22 mouse cellular contexts compared by ENCODE assay signal in the genomic region with DNA sequence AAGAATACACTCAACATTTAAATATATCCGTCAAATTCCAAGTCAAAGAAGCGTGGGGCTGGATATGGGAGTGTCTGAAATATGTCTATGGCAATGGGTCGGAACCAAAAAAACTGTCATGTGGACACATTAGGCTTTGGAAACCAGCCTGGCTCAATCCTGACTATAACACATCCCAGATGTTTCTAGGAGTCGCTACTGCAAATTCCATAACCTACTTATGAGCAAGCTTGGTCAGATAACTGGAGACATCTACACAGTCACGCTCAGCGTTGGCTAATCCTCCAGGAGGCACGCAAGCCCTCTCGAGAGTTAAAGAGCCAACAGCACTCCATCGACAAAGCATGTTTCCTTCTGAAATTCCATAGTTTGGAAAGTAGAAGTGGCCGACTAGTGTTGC. TPM values are rescaled to one million over a fixed set of nuclear protein-coding genes. Genes with fewer than 3 reads are reported as not detected.
DNase-seq lines count a peak whose midpoint lies in the region; ATAC-seq and TF ChIP-seq lines count a peak whose summit lies in the region.
"Had no signal": no experiment of that assay in that cellular context is flagged by ENCODE, and none has a peak within 500 bp of the region (broad histone marks: within the 10 kb centered on the region; RNA-seq: fewer than 3 reads in every experiment).

No protein-coding gene starts in this region.

- TF ChIP-seq POLR2A in kidney, adult 2 months (IDR thresholded peaks at IDR 0.05; ENCODE audit: low read depth, low read length): no peak

- H3K36me3 ChIP-seq in embryonic facial prominence, embryonic 11.5 days (replicated peaks; ENCODE audit: control insufficient read depth, insufficient read depth, low read depth, low read length): no peaks in the 10 kb centered on the region
- H3K36me3 ChIP-seq in embryonic facial prominence, embryonic 10.5 days (replicated peaks): peaks cover 72% of the 10 kb centered on the region
- peaks cover 6% of the 10 kb centered on the region; the same call in 1 of the 2 replicates for H3K36me3 ChIP-seq in kidney, adult 2 months (ENCODE audit: control insufficient read depth, insufficient read depth, low read length)

- no peak for TF ChIP-seq CTCF in kidney, adult 2 months (conservative IDR thresholded peaks at IDR 0.05; ENCODE audit: insufficient read depth, insufficient read length, low read depth, low read length)

- no peaks in the 10 kb centered on the region for H3K4me1 ChIP-seq in embryonic facial prominence, embryonic 11.5 days (ENCODE audit: control insufficient read depth, insufficient read depth, low read length)
- no peaks in the 10 kb centered on the region for H3K4me1 ChIP-seq in embryonic facial prominence, embryonic 10.5 days
- no peaks in the 10 kb centered on the region for H3K4me1 ChIP-seq in kidney, adult 2 months (ENCODE audit: control insufficient read depth, insufficient read depth, low read length)
- H3K4me1 ChIP-seq: embryonic facial prominence, embryonic 12.5 days; forebrain, embryonic 10.5 days; hindbrain, embryonic 12.5 days had no signal

- WGBS in embryonic facial prominence, embryonic 11.5 days: 86% methylated on average over 10 of the region's 10 CpGs
- 90% methylated on average over 10 of the region's 10 CpGs for WGBS in embryonic facial prominence, embryonic 10.5 days
- 84% methylated on average over 10 of the region's 10 CpGs for WGBS in kidney, adult 2 months

- H3K27ac ChIP-seq in embryonic facial prominence, embryonic 11.5 days (replicated peaks; ENCODE audit: low read depth, low read length): no peak overlapping the region
- no peak overlapping the region for H3K27ac ChIP-seq in embryonic facial prominence, embryonic 10.5 days (replicated peaks)
- H3K27ac ChIP-seq in kidney, adult 2 months (ENCODE audit: insufficient read depth, low read depth, low read length): no peak overlapping the region
- H3K27ac ChIP-seq: embryonic facial prominence, embryonic 12.5 days; forebrain, embryonic 10.5 days; gastrocnemius, adult 2 months; hindbrain, embryonic 12.5 days; liver, embryonic 14.5 days had no signal

- ATAC-seq in embryonic facial prominence, embryonic 11.5 days (replicated peaks; ENCODE audit: insufficient number of reproducible peaks, low FRiP score, low TSS enrichment, low read depth): no peak
- ATAC-seq: inflammation-experienced regulatory T-cells, adult 6 months; midbrain, embryonic 16.5 days had no signal

- H3K4me2 ChIP-seq in embryonic facial prominence, embryonic 11.5 days (ENCODE audit: low read depth, low read length): no peak overlapping the region
- H3K4me2 ChIP-seq: embryonic facial prominence, embryonic 12.5 days; hindbrain, embryonic 12.5 days had no signal

- H3K9me3 ChIP-seq in embryonic facial prominence, embryonic 11.5 days (replicated peaks; ENCODE audit: control insufficient read depth, low read length): no peaks in the 10 kb centered on the region
- no peaks in the 10 kb centered on the region for H3K9me3 ChIP-seq in embryonic facial prominence, embryonic 10.5 days
- H3K9me3 ChIP-seq: embryonic facial prominence, embryonic 12.5 days; forebrain, embryonic 10.5 days; hindbrain, embryonic 12.5 days had no signal

- no peak overlapping the region for H3K9ac ChIP-seq in embryonic facial prominence, embryonic 11.5 days (replicated peaks; ENCODE audit: low read length)
- H3K9ac ChIP-seq: embryonic facial prominence, embryonic 12.5 days; hindbrain, embryonic 12.5 days; liver, embryonic 14.5 days had no signal

- no peaks in the 10 kb centered on the region for H3K27me3 ChIP-seq in embryonic facial prominence, embryonic 11.5 days (ENCODE audit: control insufficient read depth, insufficient read depth, low read length)
- H3K27me3 ChIP-seq in embryonic facial prominence, embryonic 10.5 days (replicated peaks; ENCODE audit: low read depth, poor library complexity, severe bottlenecking): no peaks in the 10 kb centered on the region
- no peaks in the 10 kb centered on the region for H3K27me3 ChIP-seq in kidney, adult 2 months (replicated peaks; ENCODE audit: control insufficient read depth, insufficient read depth, low read length)
- H3K27me3 ChIP-seq: embryonic facial prominence, embryonic 12.5 days; hindbrain, embryonic 12.5 days had no signal

- no peak overlapping the region for H3K4me3 ChIP-seq in embryonic facial prominence, embryonic 11.5 days (ENCODE audit: low read depth, low read length)
- H3K4me3 ChIP-seq in embryonic facial prominence, embryonic 10.5 days: no peak overlapping the region
- no peak overlapping the region for H3K4me3 ChIP-seq in kidney, adult 2 months (ENCODE audit: insufficient read depth, low read depth, low read length)
- H3K4me3 ChIP-seq: embryonic facial prominence, embryonic 12.5 days; forebrain, embryonic 10.5 days; gastrocnemius, adult 2 months; hindbrain, embryonic 12.5 days had no signal

- peak; percentile 10 for DNase-seq in embryonic facial prominence, embryonic 11.5 days (ENCODE audit: low spot score)
- DNase-seq in embryonic facial prominence, embryonic 10.5 days (ENCODE audit: low spot score): no peak
- peak; percentile 16 for DNase-seq in kidney, postnatal 10 days
- no peak for DNase-seq in kidney, adult 2 months
- DNase-seq in adipocyte (ENCODE audit: low spot score): peak; percentile 20
- DNase-seq in lung, postnatal 14 days: peak; percentile 50
- DNase-seq in gastrocnemius, postnatal 10 days: no peak
- DNase-seq in adrenal gland, adult 8-10 months: no peak
- DNase-seq: adrenal gland, postnatal 25 days; cerebellum, adult 18-20 months; cerebellum, postnatal 36 days; gastrocnemius, adult 2 months; retina, postnatal 1 day; right cerebral cortex, postnatal 4 days; thymus, adult 18-20 months had no signal

RNA-seq across cellular contexts. Expression of gene Gpr88, which starts 45.4 kb away (rescaled TPM):
- polyA plus RNA-seq in embryonic facial prominence, embryonic 11.5 days (2014; fragmentation: Nextera tagmentation; extraction: Ambion mirVana): 0.20 and 0.56 TPM in 2 replicates
- polyA plus RNA-seq in embryonic facial prominence, embryonic 10.5 days (2016; fragmentation: Nextera tagmentation; extraction: Ambion mirVana): 0.52 TPM in 1 of 2 replicates, not detected in the other
- polyA plus RNA-seq in kidney, adult 2 months (2012; rRNA removed): 0.39 and 0.80 TPM in 2 replicates
- under 1 TPM; 0.09 to 0.12 TPM for total RNA-seq in gastrocnemius, postnatal 10 days (2021)
- 1 to 10 TPM in 2 of 4 experiments, under 1 TPM in 2; 0.45 to 1.7 (median 0.94) TPM for total RNA-seq in adrenal gland, adult 8-10 months (2022)
- total RNA-seq: gastrocnemius, adult 2 months; MEL had no signal
- polyA plus RNA-seq: forebrain, embryonic 10.5 days; inflammation-experienced regulatory T-cells, adult 6 months had no signal

Comparison
In these comparisons a context has a peak if more than half of its experiments do, and no peak if none do; other contexts are left out.
1. DNase-seq: peak in embryonic facial prominence, embryonic 11.5 days (single experiment), kidney, postnatal 10 days (single experiment), adipocyte (single experiment) and lung, postnatal 14 days (single experiment); none in embryonic facial prominence, embryonic 10.5 days (single experiment), kidney, adult 2 months (single experiment), gastrocnemius, postnatal 10 days (single experiment) and adrenal gland, adult 8-10 months (single experiment).